Mouse (Mus musculus): Measurements from ENCODE around the gene Olfr985. TPM values are rescaled to one million over a fixed set of nuclear protein-coding genes. Genes with fewer than 3 reads are reported as not detected.

The Olfr985 gene
- polyA plus RNA-seq, 1 experiment from 2014 or later: not detected

GRCm38 (mm10) chr9:40094769-40095168 is 35.2 kb downstream of the Olfr985 start:
- WGBS: 71% methylated on average over 3 of the region's 3 CpGs
- H3K27me3 ChIP-seq: no peaks in the 10 kb centered on the region
- H3K9me3 ChIP-seq: no peaks in the 10 kb centered on the region
- H3K27ac ChIP-seq: no peak overlapping the region
- H3K4me2 ChIP-seq: no peak overlapping the region
- no peak overlapping the region for H3K4me3 ChIP-seq (replicated peaks)
- H3K9ac ChIP-seq (replicated peaks): no peak overlapping the region
- H3K4me1 ChIP-seq (replicated peaks): no peaks in the 10 kb centered on the region
- ATAC-seq (ENCODE audit: insufficient number of reproducible peaks, insufficient read depth, low FRiP score, low TSS enrichment, low read depth): no peak
- H3K36me3 ChIP-seq: no peaks in the 10 kb centered on the region

GRCm38 (mm10) chr9:40093495-40093894 is 36.5 kb downstream of the Olfr985 start, which contains the start of gene Olfr983:
Gene Olfr983, minus strand, starts transcription at chr9:40093595.
- Histone ChIP-seq H3K4me1 (replicated peaks) (no peaks in the 10 kb centered on the region), H3K9me3 (no peaks in the 10 kb centered on the region), H3K9ac (replicated peaks) (no peak within 1 kb of the TSS), H3K36me3 (no peaks in the 10 kb centered on the region), H3K4me2 (no peak within 1 kb of the TSS), H3K4me3 (replicated peaks) (no peak within 1 kb of the TSS), H3K27me3 (no peaks in the 10 kb centered on the region), H3K27ac (no peak within 1 kb of the TSS)
- no peak for ATAC-seq (ENCODE audit: insufficient number of reproducible peaks, insufficient read depth, low FRiP score, low TSS enrichment, low read depth)
- 81% methylated on average over 2 of the region's 2 CpGs for WGBS

Other genes starting within 250 kb of the Olfr985 start
- not detected in 2 replicates for gene Olfr229, start 222.8 kb downstream of the Olfr985 start, polyA plus RNA-seq (2016; fragmentation: Nextera tagmentation; extraction: Ambion mirVana)
- not detected in 2 replicates for gene Olfr974, start 192.7 kb downstream of the Olfr985 start, polyA plus RNA-seq (2016; fragmentation: Nextera tagmentation; extraction: Ambion mirVana)
- not detected in 2 replicates for gene Olfr975, start 178.1 kb downstream of the Olfr985 start, polyA plus RNA-seq (2016; fragmentation: Nextera tagmentation; extraction: Ambion mirVana)
- gene Olfr976, start 169.1 kb downstream of the Olfr985 start, polyA plus RNA-seq (2016; fragmentation: Nextera tagmentation; extraction: Ambion mirVana): not detected in 2 replicates
- gene Olfr978, start 138.1 kb downstream of the Olfr985 start, polyA plus RNA-seq (2016; fragmentation: Nextera tagmentation; extraction: Ambion mirVana): not detected in 2 replicates
- gene Olfr979, start 126.7 kb downstream of the Olfr985 start, polyA plus RNA-seq (2016; fragmentation: Nextera tagmentation; extraction: Ambion mirVana): not detected in 2 replicates
- gene Olfr980, start 120.6 kb downstream of the Olfr985 start, polyA plus RNA-seq (2016; fragmentation: Nextera tagmentation; extraction: Ambion mirVana): not detected in 2 replicates
- gene Olfr981, start 108.7 kb downstream of the Olfr985 start, polyA plus RNA-seq (2016; fragmentation: Nextera tagmentation; extraction: Ambion mirVana): not detected in 2 replicates
- gene Olfr982, start 56.4 kb downstream of the Olfr985 start, polyA plus RNA-seq (2016; fragmentation: Nextera tagmentation; extraction: Ambion mirVana): not detected in 2 replicates
- gene Olfr983, start 36.6 kb downstream of the Olfr985 start, polyA plus RNA-seq (2016; fragmentation: Nextera tagmentation; extraction: Ambion mirVana): not detected in 2 replicates
- gene Olfr984, start 16.0 kb downstream of the Olfr985 start, polyA plus RNA-seq (2016; fragmentation: Nextera tagmentation; extraction: Ambion mirVana): 0.04 TPM in 1 of 2 replicates, not detected in the other
- gene Tmem225, start 17.9 kb upstream of the Olfr985 start, polyA plus RNA-seq (2016; fragmentation: Nextera tagmentation; extraction: Ambion mirVana): not detected in 2 replicates
- not detected in 2 replicates for gene Olfr986, start 50.7 kb upstream of the Olfr985 start, polyA plus RNA-seq (2016; fragmentation: Nextera tagmentation; extraction: Ambion mirVana)
- gene Zfp202, start 62.1 kb upstream of the Olfr985 start, polyA plus RNA-seq (2016; fragmentation: Nextera tagmentation; extraction: Ambion mirVana): 7.4 and 8.8 TPM in 2 replicates
- gene Scn3b, start 139.0 kb upstream of the Olfr985 start, polyA plus RNA-seq (2016; fragmentation: Nextera tagmentation; extraction: Ambion mirVana): 0.65 and 1.5 TPM in 2 replicates

All from limb, embryonic 12.5 days (tissue).